Mouse (Mus musculus) stomach, postnatal 0 days (tissue): Measurements from ENCODE around the gene Evi2b. TPM values are rescaled to one million over a fixed set of nuclear protein-coding genes. Genes with fewer than 3 reads are reported as not detected.

Source experiments
- ATAC-seq: fragments of 200-750 bp; cut with Nextera tagmentation; 2 replicates; pipeline ENCODE4 v1.8.0; 2017; ENCODE audit not compliant: low FRiP score, low TSS enrichment
- DNase-seq: peaks from one replicate; pipeline ENCODE4 v3.0.0-alpha.2; 2016; ENCODE audit warnings: low spot score
- H3K27ac ChIP-seq: fragments of 300-500 bp; sonication (generic); replicated peaks from 2 replicates; pipeline ENCODE4 v1.5.1; 2014; ENCODE audit warnings: mild to moderate bottlenecking, control low read depth
- H3K27me3 ChIP-seq: fragments of 300-500 bp; sonication (generic); 2 replicates; pipeline ENCODE4 v1.6.1; 2014; ENCODE audit warnings: low read length; ENCODE audit not compliant: control insufficient read depth, insufficient read depth
- H3K36me3 ChIP-seq: fragments of 300-500 bp; sonication (generic); 2 replicates; pipeline ENCODE4 v1.6.1; 2014; ENCODE audit warnings: low read length, mixed read lengths; ENCODE audit not compliant: control insufficient read depth, insufficient read depth
- H3K4me1 ChIP-seq: fragments of 300-500 bp; sonication (generic); replicated peaks from 2 replicates; pipeline ENCODE4 v1.6.1; 2014; ENCODE audit warnings: antibody characterized with exemption; ENCODE audit not compliant: control insufficient read depth, insufficient read depth
- H3K4me2 ChIP-seq: fragments of 300-500 bp; sonication (generic); replicated peaks from 2 replicates; pipeline ENCODE4 v1.6.1; 2014; ENCODE audit warnings: low read depth, mild to moderate bottlenecking, control low read depth, moderate library complexity
- H3K4me3 ChIP-seq: fragments of 300-500 bp; sonication (generic); 2 replicates; pipeline ENCODE4 v1.5.1; 2014; ENCODE audit warnings: low read depth, low read length, control low read depth
- H3K9ac ChIP-seq: fragments of 300-500 bp; sonication (generic); 2 replicates; pipeline ENCODE4 v1.6.1; 2014; ENCODE audit warnings: mild to moderate bottlenecking, low read length, control low read depth, mixed read lengths
- H3K9me3 ChIP-seq: fragments of 300-500 bp; sonication (generic); 2 replicates; pipeline ENCODE4 v1.6.1; 2016; ENCODE audit warnings: low read length; ENCODE audit not compliant: control insufficient read depth
- CTCF ChIP-seq: IDR thresholded peaks from 2 replicates; pipeline ENCODE4 v1.5.1; 2016; ENCODE audit warnings: antibody characterized with exemption, low read depth, mild to moderate bottlenecking, moderate library complexity
- EP300 ChIP-seq: optimal IDR thresholded peaks from 2 replicates; pipeline ENCODE3; 2016; ENCODE audit warnings: antibody characterized with exemption
- WGBS: fragments of 180-500 bp; shearing (Covaris S2); extraction: QIAGEN DNeasy Blood & Tissue Kit; methylation state at CpG from one replicate; pipeline ENCODE4 v1.1.7; 2014; 5-methylcytosine and 5-hydroxymethylcytosine counted together
- polyA plus RNA-seq: library from polyadenylated mRNA; unstranded; fragments of >200 nt; fragmentation: Nextera tagmentation; extraction: Ambion mirVana; gene quantifications from 2 replicates; pipeline ENCODE4 v1.2.1, GENCODE M21; 2015

Evi2b gene
- polyA plus RNA-seq, 1 experiment from 2014 or later = 0.53 TPM

DNA sequence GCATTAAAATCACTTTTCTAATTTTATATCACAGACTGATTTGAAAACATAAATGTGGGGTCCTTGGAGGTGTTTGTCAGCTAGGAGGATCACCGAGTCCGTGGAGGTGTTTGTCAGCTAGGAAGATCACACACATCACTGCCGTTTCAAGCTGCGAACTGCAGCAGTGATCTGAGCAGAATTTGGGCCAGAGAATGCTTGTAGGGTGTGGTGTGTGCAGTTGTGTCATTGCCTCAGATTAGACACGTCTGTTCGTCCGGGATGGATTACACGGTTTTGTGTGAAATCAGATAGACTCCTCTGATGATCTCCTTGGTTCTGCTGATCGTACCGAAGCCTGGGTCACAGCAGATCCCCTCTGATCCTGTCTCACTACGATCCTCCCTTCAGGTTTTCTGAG lies 7.2 kb upstream of the Evi2b start:
- Histone ChIP-seq H3K27me3 (no peaks in the 10 kb centered on the region), H3K27ac (no peak overlapping the region), H3K4me1 (no peaks in the 10 kb centered on the region), H3K9ac (no peak overlapping the region), H3K9me3 (no peaks in the 10 kb centered on the region), H3K36me3 (no peaks in the 10 kb centered on the region; the same call in 1 of the 2 replicates), H3K4me2 (no peak overlapping the region), H3K4me3 (no peak overlapping the region)
- TF ChIP-seq CTCF (no peak), EP300 (no peak)
- no peak for DNase-seq
- no peak for ATAC-seq
- 77% methylated on average over 11 of the region's 11 CpGs for WGBS

DNA sequence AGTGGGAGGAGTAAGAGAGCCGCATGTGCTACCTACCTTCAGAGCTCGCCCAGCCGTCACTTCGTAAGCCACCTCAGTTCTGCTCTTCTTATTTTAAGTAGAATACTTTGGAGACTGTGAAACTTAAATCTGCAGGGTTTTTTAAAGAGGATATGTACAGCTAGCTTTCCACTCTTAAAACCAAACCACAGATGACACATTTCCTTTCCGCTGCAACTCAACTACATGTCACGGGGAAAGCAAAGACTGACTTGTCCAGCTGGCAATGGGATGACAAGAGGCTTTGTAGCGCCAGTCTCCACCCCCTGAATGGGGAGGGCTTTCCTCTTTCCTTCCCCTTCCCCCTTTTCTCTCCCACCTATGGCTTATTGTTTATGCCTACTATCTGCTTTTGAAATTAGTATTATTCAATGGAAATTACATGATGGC lies 6.8 kb upstream of the Evi2b start, which contains the start of the genes Evi2 and Evi2a:
Evi2 (minus strand) TSS at position 257 of the 429 bp plus-strand sequence.
Evi2a (minus strand) TSS at position 277 of the 429 bp plus-strand sequence.
- no peak for DNase-seq
- no peak for ATAC-seq
- TF ChIP-seq CTCF (no peak), EP300 (no peak)
- no peaks in the 10 kb centered on the region; the same call in 1 of the 2 replicates for H3K36me3 ChIP-seq
- no peak within 1 kb of the TSS for H3K9ac ChIP-seq
- no peaks in the 10 kb centered on the region for H3K27me3 ChIP-seq
- no peaks in the 10 kb centered on the region for H3K4me1 ChIP-seq
- H3K4me2 ChIP-seq = no peak within 1 kb of the TSS
- no peak within 1 kb of the TSS for H3K27ac ChIP-seq
- 85% methylated on average over 7 of the region's 7 CpGs for WGBS
- H3K4me3 ChIP-seq = no peak within 1 kb of the TSS
- no peaks in the 10 kb centered on the region for H3K9me3 ChIP-seq

DNA sequence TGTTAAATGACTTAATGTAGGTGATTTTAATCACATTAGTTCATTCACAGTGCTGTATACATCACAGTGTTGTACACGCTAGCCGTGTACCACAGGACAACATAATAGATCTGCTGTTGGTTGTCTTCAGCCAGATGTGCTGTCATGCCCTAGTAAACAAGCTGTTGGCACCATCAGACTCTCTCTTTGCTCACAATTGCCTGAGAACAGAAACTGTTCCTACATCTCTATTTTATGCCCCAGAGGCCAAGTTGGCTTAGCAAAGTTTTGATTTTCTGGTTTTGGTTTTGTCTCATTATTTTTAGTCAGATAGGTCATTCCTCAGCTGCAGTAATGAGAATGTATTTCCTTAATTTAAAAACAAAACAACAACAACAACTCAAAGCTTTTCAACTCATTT lies 6.2 kb upstream of the Evi2b start:
- Histone ChIP-seq H3K4me1 (no peaks in the 10 kb centered on the region), H3K9me3 (no peaks in the 10 kb centered on the region), H3K9ac (no peak overlapping the region), H3K36me3 (no peaks in the 10 kb centered on the region; the same call in 1 of the 2 replicates), H3K4me3 (no peak overlapping the region), H3K27ac (no peak overlapping the region), H3K27me3 (no peaks in the 10 kb centered on the region), H3K4me2 (no peak overlapping the region)
- no peak for TF ChIP-seq EP300
- no peak for TF ChIP-seq CTCF
- 82% methylated on average over 2 of the region's 2 CpGs for WGBS
- DNase-seq (no peak), ATAC-seq (no peak)

GRCm38 (mm10) chr11:79529226-79529625 lies 5.7 kb upstream of the Evi2b start:
- Histone ChIP-seq H3K36me3 (no peaks in the 10 kb centered on the region; the same call in 1 of the 2 replicates), H3K4me1 (no peaks in the 10 kb centered on the region), H3K4me2 (no peak overlapping the region), H3K27ac (no peak overlapping the region), H3K27me3 (no peaks in the 10 kb centered on the region), H3K9me3 (no peaks in the 10 kb centered on the region), H3K4me3 (no peak overlapping the region), H3K9ac (no peak overlapping the region)
- 95% methylated on average over 6 of the region's 6 CpGs for WGBS
- TF ChIP-seq EP300 (no peak), CTCF (no peak)
- ATAC-seq (no peak), DNase-seq (no peak)

DNA sequence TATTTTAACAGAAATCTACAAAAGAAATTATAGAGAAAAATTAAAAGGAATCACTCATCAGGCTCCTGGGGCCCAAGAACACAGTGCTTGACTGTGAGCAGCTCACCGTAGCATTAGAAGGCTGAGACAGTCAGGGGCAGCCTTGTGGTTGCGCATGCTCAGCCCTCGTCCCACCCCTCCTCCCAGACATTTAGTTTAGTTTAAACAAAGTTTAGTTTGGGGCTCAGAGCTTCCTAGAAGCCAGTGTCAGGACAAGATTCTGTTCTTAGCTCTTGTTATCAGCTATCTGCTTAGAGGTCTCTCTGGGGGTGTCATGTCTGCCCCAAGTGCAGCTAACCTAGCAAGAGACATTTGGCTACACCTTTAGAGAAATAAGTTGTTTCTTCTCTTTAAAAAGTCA lies 5.0 kb upstream of the Evi2b start:
- H3K9me3 ChIP-seq = no peaks in the 10 kb centered on the region
- H3K27ac ChIP-seq = no peak overlapping the region
- WGBS = 82% methylated on average over 3 of the region's 3 CpGs
- no peak overlapping the region for H3K4me3 ChIP-seq
- no peak overlapping the region for H3K9ac ChIP-seq
- no peak overlapping the region for H3K4me2 ChIP-seq
- no peaks in the 10 kb centered on the region for H3K27me3 ChIP-seq
- ATAC-seq = no peak
- H3K36me3 ChIP-seq = no peaks in the 10 kb centered on the region; the same call in 1 of the 2 replicates
- no peak for DNase-seq
- TF ChIP-seq EP300 = no peak
- no peak for TF ChIP-seq CTCF
- no peaks in the 10 kb centered on the region for H3K4me1 ChIP-seq

- Histone ChIP-seq H3K36me3 (no peaks in the 10 kb centered on the region; the same call in 1 of the 2 replicates), H3K4me2 (no peak overlapping the region), H3K9ac (no peak overlapping the region), H3K4me3 (no peak overlapping the region), H3K27ac (no peak overlapping the region), H3K27me3 (no peaks in the 10 kb centered on the region), H3K4me1 (no peaks in the 10 kb centered on the region), H3K9me3 (no peaks in the 10 kb centered on the region)
- 85% methylated on average over 5 of the region's 5 CpGs for WGBS
- no peak for DNase-seq
- TF ChIP-seq EP300 (no peak), CTCF (no peak)
- no peak for ATAC-seq
Measured at GRCm38 (mm10) chr11:79527739-79528384, 4.3 kb upstream of the Evi2b start.
